Mouse (Mus musculus): ENCODE data around the gene Umps.

Gene Umps

GRCm38 (mm10) chr16:33927263-33927824 lies 39.5 kb downstream of the Umps start:
- no peak for DNase-seq

GRCm38 (mm10) chr16:33923758-33924157 lies 43.1 kb downstream of the Umps start:
- DNase-seq, result no peak

- no peak for DNase-seq
Measured at GRCm38 (mm10) chr16:33923001-33923316, 43.9 kb downstream of the Umps start.

GRCm38 (mm10) chr16:33922111-33923000 lies 44.5 kb downstream of the Umps start:
- no peak for DNase-seq

- DNase-seq, result no peak
Measured at GRCm38 (mm10) chr16:33921514-33921913, 45.3 kb downstream of the Umps start.

GRCm38 (mm10) chr16:33917926-33918325 lies 48.9 kb downstream of the Umps start:
- no peak for DNase-seq

- peak; percentile 16 for DNase-seq
Measured at GRCm38 (mm10) chr16:33917390-33917789, 49.4 kb downstream of the Umps start.

GRCm38 (mm10) chr16:33916473-33917251 lies 50.2 kb downstream of the Umps start:
- peak; percentile 47 for DNase-seq

- DNase-seq, result no peak
Measured at GRCm38 (mm10) chr16:33914997-33915396, 51.8 kb downstream of the Umps start.

- no peak for DNase-seq
Measured at GRCm38 (mm10) chr16:33908239-33908638, 58.6 kb downstream of the Umps start.

Measured in right cerebral cortex, postnatal 4 days (tissue).